Mouse (Mus musculus) lung, embryonic 16.5 days (tissue): ENCODE data around the gene Rhot2. TPM values are rescaled to one million over a fixed set of nuclear protein-coding genes. Genes with fewer than 3 reads are reported as not detected.

Experiments
- ATAC-seq: fragments of 200-750 bp; cut with Nextera tagmentation; 2 replicates; pipeline ENCODE4 v1.8.0; 2017; ENCODE audit warnings: low read depth, mild to moderate bottlenecking, moderate library complexity
- H3K27ac ChIP-seq: fragments of 300-500 bp; sonication (generic); 2 replicates; pipeline ENCODE4 v1.5.1; 2014; ENCODE audit warnings: mild to moderate bottlenecking, control low read depth, low read length
- H3K27me3 ChIP-seq: fragments of 300-500 bp; sonication (generic); 2 replicates; pipeline ENCODE4 v1.6.1; 2014; ENCODE audit warnings: low read depth, low read length, mixed read lengths; ENCODE audit not compliant: control insufficient read depth, insufficient read depth
- H3K36me3 ChIP-seq: fragments of 300-500 bp; sonication (generic); 2 replicates; pipeline ENCODE4 v1.6.1; 2014; ENCODE audit warnings: low read length; ENCODE audit not compliant: control insufficient read depth, insufficient read depth
- H3K4me1 ChIP-seq: fragments of 300-500 bp; sonication (generic); replicated peaks from 2 replicates; pipeline ENCODE4 v1.6.1; 2014; ENCODE audit warnings: low read length, mixed read lengths; ENCODE audit not compliant: control insufficient read depth, insufficient read depth
- H3K4me2 ChIP-seq: fragments of 300-500 bp; sonication (generic); 2 replicates; pipeline ENCODE4 v1.6.1; 2014; ENCODE audit warnings: low read depth, low read length, control low read depth
- H3K4me3 ChIP-seq: fragments of 300-500 bp; sonication (generic); 2 replicates; pipeline ENCODE4 v1.5.1; 2014; ENCODE audit warnings: mild to moderate bottlenecking, low read length, control low read depth
- H3K9ac ChIP-seq: fragments of 300-500 bp; sonication (generic); 2 replicates; pipeline ENCODE4 v1.6.1; 2014; ENCODE audit warnings: low read length, control low read depth
- H3K9me3 ChIP-seq: fragments of 300-500 bp; sonication (generic); 2 replicates; pipeline ENCODE4 v1.6.1; 2016; ENCODE audit warnings: low read length; ENCODE audit not compliant: control insufficient read depth
- WGBS: fragments of 180-500 bp; shearing (Covaris S2); extraction: QIAGEN DNeasy Blood & Tissue Kit; methylation state at CpG from one replicate; pipeline ENCODE4 v1.1.7; 2014; 5-methylcytosine and 5-hydroxymethylcytosine counted together
- polyA plus RNA-seq: library from polyadenylated mRNA; unstranded; fragments of >200 nt; fragmentation: Nextera tagmentation; extraction: Ambion mirVana; gene quantifications from 2 replicates; pipeline ENCODE4 v1.2.1, GENCODE M21; 2015

The Rhot2 gene
- polyA plus RNA-seq, 1 experiment from 2014 or later: 18.3 TPM

GRCm38 (mm10) chr17:25860832-25861703 lies 16.4 kb upstream of the Rhot2 start, which contains the start of gene Wdr90:
Gene Wdr90, minus strand, starts transcription at chr17:25861501.
- Histone ChIP-seq H3K36me3 (0 out of 2 replicates have a peak, but pooled peaks cover 3% of the 10 kb centered on the region), H3K27ac (peak within 1 kb of the TSS; percentile 84), H3K4me1 (peaks cover 12% of the 10 kb centered on the region), H3K27me3 (no peaks in the 10 kb centered on the region), H3K9me3 (no peaks in the 10 kb centered on the region), H3K4me3 (peak within 1 kb of the TSS; percentile 69), H3K9ac (peak within 1 kb of the TSS; percentile 90), H3K4me2 (peak within 1 kb of the TSS; percentile 83)
- 2% methylated on average over 65 of the region's 65 CpGs for WGBS
- peak; percentile 96 for ATAC-seq

DNA sequence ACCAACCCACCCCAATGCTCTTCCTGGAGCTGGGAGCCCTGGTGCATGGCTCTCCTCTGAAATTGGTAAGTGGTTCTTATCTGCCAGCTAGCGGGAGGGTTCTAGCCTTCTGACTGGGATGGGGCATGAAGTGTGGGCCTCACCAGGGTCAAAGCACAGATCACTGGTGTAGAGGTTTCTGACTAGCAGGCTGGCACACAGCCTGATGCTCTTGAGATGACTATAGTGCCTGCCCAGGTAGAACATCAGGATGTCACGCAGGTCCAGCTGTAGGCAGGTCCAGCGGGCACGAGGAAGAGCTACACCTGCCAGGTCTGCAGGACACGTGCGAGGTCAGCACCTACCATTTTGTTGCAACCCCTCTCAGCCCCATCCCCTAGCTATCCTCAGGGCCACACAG lies 15.6 kb upstream of the Rhot2 start:
- H3K9me3 ChIP-seq: no peaks in the 10 kb centered on the region
- H3K4me2 ChIP-seq: peak overlapping the region; percentile 83
- peak overlapping the region; percentile 69 for H3K4me3 ChIP-seq
- 86% methylated on average over 6 of the region's 6 CpGs for WGBS
- H3K27ac ChIP-seq: no peak overlapping the region
- ATAC-seq: no peak
- H3K4me1 ChIP-seq: peaks cover 12% of the 10 kb centered on the region
- no peaks in the 10 kb centered on the region for H3K27me3 ChIP-seq
- 0 out of 2 replicates have a peak, but pooled peaks cover 3% of the 10 kb centered on the region for H3K36me3 ChIP-seq
- peak overlapping the region; percentile 90 for H3K9ac ChIP-seq

GRCm38 (mm10) chr17:25843636-25844395 lies 835 bp downstream of the Rhot2 start:
- Histone ChIP-seq H3K27ac (peak overlapping the region; percentile 67), H3K36me3 (peaks cover 29% of the 10 kb centered on the region), H3K4me3 (peak overlapping the region; percentile 81), H3K9me3 (no peaks in the 10 kb centered on the region), H3K27me3 (no peaks in the 10 kb centered on the region), H3K9ac (peak overlapping the region; percentile 76), H3K4me1 (peaks cover 12% of the 10 kb centered on the region), H3K4me2 (peak overlapping the region; percentile 87)
- 1% methylated on average over 37 of the region's 38 CpGs for WGBS
- ATAC-seq: no peak

GRCm38 (mm10) chr17:25843122-25843521 lies 1.5 kb downstream of the Rhot2 start:
- ATAC-seq: no peak
- H3K9ac ChIP-seq: peak overlapping the region; percentile 76
- H3K36me3 ChIP-seq: peaks cover 30% of the 10 kb centered on the region
- peak overlapping the region; percentile 81 for H3K4me3 ChIP-seq
- no peak overlapping the region for H3K27ac ChIP-seq
- peaks cover 12% of the 10 kb centered on the region for H3K4me1 ChIP-seq
- H3K4me2 ChIP-seq: peak overlapping the region; percentile 87; the same call in 1 of the 2 replicates
- 88% methylated on average over 4 of the region's 4 CpGs for WGBS
- no peaks in the 10 kb centered on the region for H3K9me3 ChIP-seq
- no peaks in the 10 kb centered on the region for H3K27me3 ChIP-seq

- Histone ChIP-seq H3K4me1 (peaks cover 12% of the 10 kb centered on the region), H3K36me3 (peaks cover 31% of the 10 kb centered on the region), H3K4me2 (no peak overlapping the region), H3K27me3 (no peaks in the 10 kb centered on the region), H3K9me3 (no peaks in the 10 kb centered on the region), H3K27ac (no peak overlapping the region), H3K9ac (no peak overlapping the region), H3K4me3 (no peak overlapping the region)
- ATAC-seq: no peak
- 79% methylated on average over 3 of the region's 3 CpGs for WGBS
These were observed 2.1 kb downstream of the Rhot2 start for GRCm38 (mm10) chr17:25842509-25842908.

DNA sequence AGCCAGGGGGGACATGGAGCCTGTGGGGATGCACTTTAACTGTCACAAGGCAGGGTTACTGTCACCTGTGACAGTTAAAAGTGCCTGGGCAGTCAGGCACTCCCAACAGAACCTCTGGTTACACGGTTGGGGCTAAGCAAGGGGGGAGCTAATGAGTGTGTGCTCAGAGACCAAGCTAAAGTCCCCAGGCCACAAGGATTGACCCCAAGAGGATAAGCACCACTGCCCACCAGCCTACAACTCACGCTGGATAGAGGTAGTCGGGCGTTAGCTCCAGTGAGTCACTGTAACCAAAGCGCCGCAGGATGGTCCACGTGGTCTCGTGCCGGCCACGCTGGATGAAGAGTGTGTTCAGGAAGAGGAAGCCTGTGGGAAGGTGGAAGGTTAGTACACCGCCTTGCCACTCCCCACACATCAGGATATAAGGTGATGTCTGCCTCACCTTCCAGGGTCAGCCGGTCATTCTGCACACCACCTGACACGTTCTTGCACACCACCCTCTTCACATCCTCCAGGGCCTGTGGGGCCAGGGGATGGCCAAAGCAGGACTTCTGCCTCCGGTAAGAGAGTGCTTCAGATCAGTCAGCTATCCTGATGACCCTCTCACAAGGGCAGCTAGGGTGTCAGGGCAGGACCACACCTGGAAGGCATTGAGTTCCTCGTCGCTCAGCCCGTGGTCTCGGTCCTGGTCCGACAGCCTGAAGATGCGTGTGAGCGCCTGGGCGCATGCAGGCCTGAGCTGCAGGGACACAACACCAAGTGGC lies 3.4 kb downstream of the Rhot2 start, which contains the start of gene Gm20683:
Gene Gm20683, minus strand, starts transcription at position 647 of the 764 bp plus-strand sequence.
- H3K4me3 ChIP-seq: no peak within 1 kb of the TSS
- H3K4me2 ChIP-seq: no peak within 1 kb of the TSS
- WGBS: 85% methylated on average over 22 of the region's 22 CpGs
- ATAC-seq: no peak
- peaks cover 22% of the 10 kb centered on the region for H3K4me1 ChIP-seq
- H3K9ac ChIP-seq: no peak within 1 kb of the TSS
- no peaks in the 10 kb centered on the region for H3K27me3 ChIP-seq
- H3K27ac ChIP-seq: no peak within 1 kb of the TSS
- peaks cover 31% of the 10 kb centered on the region for H3K36me3 ChIP-seq
- H3K9me3 ChIP-seq: no peaks in the 10 kb centered on the region

GRCm38 (mm10) chr17:25840519-25840918 lies 4.1 kb downstream of the Rhot2 start:
- Histone ChIP-seq H3K4me2 (no peak overlapping the region), H3K4me1 (peaks cover 28% of the 10 kb centered on the region), H3K27me3 (no peaks in the 10 kb centered on the region), H3K9ac (no peak overlapping the region), H3K9me3 (no peaks in the 10 kb centered on the region), H3K27ac (no peak overlapping the region), H3K36me3 (peaks cover 31% of the 10 kb centered on the region), H3K4me3 (no peak overlapping the region)
- no peak for ATAC-seq
- 95% methylated on average over 6 of the region's 6 CpGs for WGBS

DNA sequence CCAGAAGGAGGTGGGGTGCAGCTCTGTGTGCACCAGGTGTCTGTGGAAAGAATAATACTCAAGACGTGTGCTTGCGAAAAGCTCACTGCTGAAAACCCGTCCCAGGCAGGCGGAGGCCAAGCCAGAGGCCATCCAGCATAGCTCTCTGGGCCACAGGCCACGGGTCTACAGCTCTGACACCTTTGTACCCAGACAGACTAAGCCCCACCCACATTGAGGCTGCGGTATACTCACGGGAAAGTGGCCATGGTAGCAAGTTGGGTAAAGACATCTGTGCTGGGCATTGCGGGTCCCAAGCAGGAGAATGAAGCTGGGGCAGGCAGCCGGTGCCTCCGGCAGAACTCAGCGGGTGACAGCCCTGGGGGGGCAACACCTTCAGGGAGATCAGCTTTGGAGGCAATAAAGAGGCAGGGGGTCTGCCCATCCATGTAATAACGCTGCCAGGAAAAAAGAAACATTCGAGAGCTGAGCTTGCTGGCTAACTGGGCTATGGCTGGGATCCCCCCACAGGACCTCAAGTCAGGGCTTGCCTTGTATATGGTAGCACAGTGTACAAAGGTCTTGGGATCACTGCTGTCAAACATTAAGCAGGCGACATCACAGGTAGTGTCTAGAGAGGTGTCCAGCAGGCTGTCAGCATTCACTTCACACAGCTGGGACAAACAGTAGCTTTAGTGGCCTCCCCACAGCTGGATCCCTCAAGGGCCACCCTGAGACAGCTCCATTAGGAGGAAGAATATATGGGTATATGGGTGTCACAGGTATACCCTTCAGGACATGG lies 5.0 kb downstream of the Rhot2 start:
- WGBS: 82% methylated on average over 14 of the region's 14 CpGs
- Histone ChIP-seq H3K9ac (no peak overlapping the region), H3K4me1 (peaks cover 32% of the 10 kb centered on the region)

More for the DNA sequence above, 5.0 kb downstream of the Rhot2 start:
- Histone ChIP-seq H3K4me3 (no peak overlapping the region), H3K9me3 (no peaks in the 10 kb centered on the region), H3K27me3 (no peaks in the 10 kb centered on the region), H3K36me3 (peaks cover 31% of the 10 kb centered on the region), H3K4me2 (no peak overlapping the region), H3K27ac (no peak overlapping the region)
- ATAC-seq: no peak
